Comparison of ENCODE assay signal across 14 mouse cellular contexts in genomic region chr1:142006316-142006715, GRCm38 (mm10).
"Had no signal": no experiment of that assay in that cellular context is flagged by ENCODE, and none has a peak within 500 bp of the region (broad histone marks: within the 10 kb centered on the region; RNA-seq: fewer than 3 reads in every experiment).

No protein-coding gene starts in this region.

- ATAC-seq: intestine, postnatal 0 days; liver, postnatal 0 days; lung, postnatal 0 days; midbrain, embryonic 15.5 days had no signal

- DNase-seq: kidney, adult 2 months; kidney, postnatal 25 days; left cerebral cortex, postnatal 4 days; liver, postnatal 0 days; lung, embryonic 14.5 days; right cerebral cortex, adult 18-20 months; right cerebral cortex, postnatal 14 days; right cerebral cortex, postnatal 4 days; thymus, adult 2 months; thymus, postnatal 14 days; thymus, postnatal 4 days had no signal
